Mouse (Mus musculus) embryonic facial prominence, embryonic 10.5 days (tissue): ENCODE data around the gene Sema3a. TPM values are rescaled to one million over a fixed set of nuclear protein-coding genes. Genes with fewer than 3 reads are reported as not detected.
A peak's percentile ranks its signal among the peaks of the same experiment; 100 is the strongest.
"Not testable (repeated sequence)": the region's sequence is repeated elsewhere in the genome, so short reads cannot be mapped to it uniquely, and the experiment has no call there.

ENCODE experiments used
- DNase-seq: peaks from one replicate; pipeline ENCODE4 v3.0.0-alpha.2; 2017; ENCODE audit warnings: low spot score
- H3K27ac ChIP-seq: fragments of 300-500 bp; sonication (generic); replicated peaks from 2 replicates; pipeline ENCODE4 v1.5.1; 2016; ENCODE audit warnings: mild to moderate bottlenecking
- H3K27me3 ChIP-seq: fragments of 300-500 bp; sonication (generic); replicated peaks from 2 replicates; pipeline ENCODE4 v1.6.1; 2016; ENCODE audit warnings: low read depth, mild to moderate bottlenecking; ENCODE audit not compliant: poor library complexity, severe bottlenecking
- H3K36me3 ChIP-seq: fragments of 300-500 bp; sonication (generic); replicated peaks from 2 replicates; pipeline ENCODE4 v1.6.1; 2016; ENCODE audit warnings: mild to moderate bottlenecking, moderate library complexity
- H3K4me1 ChIP-seq: fragments of 300-500 bp; sonication (generic); 2 replicates; pipeline ENCODE4 v1.6.1; 2016
- H3K4me3 ChIP-seq: fragments of 300-500 bp; sonication (generic); 2 replicates; pipeline ENCODE4 v1.5.1; 2016; ENCODE audit warnings: mild to moderate bottlenecking, moderate library complexity
- H3K9me3 ChIP-seq: fragments of 300-500 bp; sonication (generic); 2 replicates; pipeline ENCODE4 v1.6.1; 2016; ENCODE audit warnings: mild to moderate bottlenecking
- WGBS: fragments of 180-500 bp; shearing (Covaris S2); methylation state at CpG from one replicate; pipeline ENCODE4 v1.1.7; 2016; 5-methylcytosine and 5-hydroxymethylcytosine counted together
- polyA plus RNA-seq: library from polyadenylated mRNA; unstranded; fragments of >200 nt; fragmentation: Nextera tagmentation; extraction: Ambion mirVana; gene quantifications from 2 replicates; pipeline ENCODE4 v1.2.1, GENCODE M21; 2016

The Sema3a gene
- polyA plus RNA-seq, 1 experiment from 2014 or later, result 49.6 TPM

DNA sequence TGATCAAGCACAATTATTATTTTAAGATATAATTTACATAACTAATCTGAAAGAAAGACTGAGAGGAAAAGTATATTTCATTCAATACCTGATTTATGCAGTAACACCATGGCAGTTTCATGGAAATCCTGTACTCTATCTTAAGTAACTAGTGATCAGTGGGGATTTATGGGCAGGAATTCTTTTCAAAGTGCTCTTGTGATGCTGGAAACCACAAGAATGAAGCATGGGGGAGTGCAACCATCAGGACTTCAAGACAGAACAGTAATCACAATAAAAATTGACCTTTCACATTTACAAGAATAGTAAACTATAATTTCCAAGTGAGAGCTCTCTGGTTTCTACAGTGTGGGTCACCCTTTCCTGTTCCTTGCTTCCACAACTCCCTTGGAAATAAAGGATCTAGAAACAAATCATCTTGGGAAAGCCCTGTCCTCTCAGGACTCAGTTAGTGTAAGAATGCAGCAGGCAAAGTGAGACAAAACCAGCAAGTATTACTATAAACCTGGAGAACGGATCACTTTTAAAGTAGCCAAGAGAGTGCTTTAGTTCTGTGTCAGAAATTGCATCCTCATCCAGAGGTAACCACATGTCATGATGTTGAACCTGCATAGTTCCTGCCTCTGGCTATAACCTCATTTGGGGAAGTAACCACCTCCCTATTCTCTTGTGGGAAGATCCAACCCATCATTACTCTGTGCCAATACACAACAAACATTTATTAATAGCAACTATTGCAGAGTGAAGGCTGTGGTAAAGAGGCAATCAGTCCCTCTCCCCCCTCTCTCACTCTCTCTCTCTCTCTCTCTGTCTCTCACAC is 335.2 kb downstream of the Sema3a start:
- Histone ChIP-seq H3K4me3 (no peak overlapping the region), H3K27ac (no peak overlapping the region), H3K9me3 (no peaks in the 10 kb centered on the region), H3K4me1 (no peaks in the 10 kb centered on the region), H3K36me3 (peaks cover 18% of the 10 kb centered on the region), H3K27me3 (no peaks in the 10 kb centered on the region)
- 75% methylated on average over 1 of the region's 1 CpGs for WGBS
- no peak for DNase-seq

GRCm38 (mm10) chr5:13468856-13469255 is 343.6 kb downstream of the Sema3a start:
- peaks cover 4% of the 10 kb centered on the region; the same call in 1 of the 2 replicates for H3K36me3 ChIP-seq
- H3K4me1 ChIP-seq, result peaks cover 10% of the 10 kb centered on the region
- no peak overlapping the region for H3K27ac ChIP-seq
- no peak for DNase-seq
- 49% methylated on average over 7 of the region's 7 CpGs for WGBS
- no peaks in the 10 kb centered on the region for H3K27me3 ChIP-seq
- no peak overlapping the region for H3K4me3 ChIP-seq
- no peaks in the 10 kb centered on the region for H3K9me3 ChIP-seq

DNA sequence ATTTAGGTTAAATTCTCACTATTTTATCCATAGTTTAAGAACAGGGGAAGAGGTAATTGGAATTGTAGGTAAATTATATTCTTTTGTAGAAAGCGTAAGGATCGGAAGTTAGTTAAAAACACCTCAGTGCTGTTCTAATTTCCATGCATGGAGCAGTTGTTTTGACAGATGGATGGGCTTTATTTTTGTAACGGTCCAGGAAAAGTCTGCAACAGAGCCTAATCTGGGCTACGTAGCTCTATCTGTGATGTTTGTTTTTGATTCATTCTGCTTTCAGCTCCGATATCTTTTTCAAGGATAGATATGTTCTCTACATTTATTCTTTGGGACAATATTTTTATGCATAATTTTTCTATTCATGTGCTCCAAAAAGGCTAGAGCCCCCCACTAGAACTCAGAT is 344.2 kb downstream of the Sema3a start:
- Histone ChIP-seq H3K4me3 (no peak overlapping the region), H3K27me3 (no peaks in the 10 kb centered on the region), H3K27ac (0 out of 2 replicates have a peak overlapping the region, but pooled peaks have one; percentile 0), H3K4me1 (peaks cover 10% of the 10 kb centered on the region), H3K9me3 (no peaks in the 10 kb centered on the region), H3K36me3 (peaks cover 7% of the 10 kb centered on the region; the same call in 1 of the 2 replicates)
- no peak for DNase-seq
- 59% methylated on average over 5 of the region's 5 CpGs for WGBS

GRCm38 (mm10) chr5:13470057-13470905 is 345.1 kb downstream of the Sema3a start:
- 46% methylated on average over 7 of the region's 7 CpGs for WGBS
- H3K4me1 ChIP-seq, result peaks cover 10% of the 10 kb centered on the region
- 0 out of 2 replicates have a peak overlapping the region, but pooled peaks have one; percentile 0 for H3K27ac ChIP-seq
- DNase-seq, result no peak
- no peak overlapping the region for H3K4me3 ChIP-seq
- H3K27me3 ChIP-seq, result no peaks in the 10 kb centered on the region
- H3K9me3 ChIP-seq, result no peaks in the 10 kb centered on the region
- H3K36me3 ChIP-seq, result peaks cover 11% of the 10 kb centered on the region; the same call in 1 of the 2 replicates

DNA sequence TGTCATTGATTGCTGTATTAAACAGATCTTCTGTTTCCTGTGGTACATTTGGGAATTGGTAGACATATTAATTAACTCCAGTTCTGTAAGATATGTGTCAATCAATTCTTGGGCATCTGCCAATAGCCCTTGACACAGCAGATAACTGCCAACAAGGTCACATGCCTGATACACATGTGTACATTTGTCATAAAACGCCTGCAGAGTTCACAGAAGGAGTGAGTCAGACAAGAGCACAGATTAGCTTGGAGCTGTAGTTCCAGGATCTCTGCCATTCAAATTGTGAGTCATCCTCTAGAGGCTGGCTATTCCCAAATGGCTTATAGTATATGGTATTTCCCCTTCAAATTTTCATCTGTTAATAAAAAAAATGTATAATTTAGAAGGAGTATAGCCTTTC is 352.4 kb downstream of the Sema3a start:
- H3K27ac ChIP-seq, result no peak overlapping the region
- no peak for DNase-seq
- WGBS, result 72% methylated on average over 1 of the region's 1 CpGs

DNA sequence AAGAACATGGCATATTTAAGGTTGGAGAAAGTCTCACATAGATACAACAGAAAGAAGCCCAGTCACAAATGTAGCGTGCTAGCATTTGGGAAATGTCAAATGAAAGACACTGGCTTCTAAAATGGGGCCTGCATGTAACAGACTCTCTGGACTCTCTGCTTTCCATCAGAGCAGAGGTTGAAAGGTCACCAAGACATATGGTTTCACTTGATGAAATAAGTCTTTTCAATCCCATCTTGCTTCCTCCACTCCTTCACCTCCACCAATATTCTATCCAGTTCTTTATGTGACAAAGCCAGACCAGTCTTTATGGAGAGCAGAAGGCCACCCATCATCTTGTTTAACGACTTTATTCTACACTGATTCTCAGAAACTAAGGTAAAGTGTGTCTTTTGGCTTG is 363.5 kb downstream of the Sema3a start:
- H3K4me1 ChIP-seq, result peaks cover 7% of the 10 kb centered on the region; the same call in 1 of the 2 replicates
- DNase-seq, result peak; percentile 29

More for the DNA sequence above, 352.4 kb downstream of the Sema3a start:
- Histone ChIP-seq H3K36me3 (peaks cover 11% of the 10 kb centered on the region; the same call in 1 of the 2 replicates), H3K4me1 (no peaks in the 10 kb centered on the region), H3K9me3 (no peaks in the 10 kb centered on the region), H3K27me3 (no peaks in the 10 kb centered on the region), H3K4me3 (no peak overlapping the region)

DNA sequence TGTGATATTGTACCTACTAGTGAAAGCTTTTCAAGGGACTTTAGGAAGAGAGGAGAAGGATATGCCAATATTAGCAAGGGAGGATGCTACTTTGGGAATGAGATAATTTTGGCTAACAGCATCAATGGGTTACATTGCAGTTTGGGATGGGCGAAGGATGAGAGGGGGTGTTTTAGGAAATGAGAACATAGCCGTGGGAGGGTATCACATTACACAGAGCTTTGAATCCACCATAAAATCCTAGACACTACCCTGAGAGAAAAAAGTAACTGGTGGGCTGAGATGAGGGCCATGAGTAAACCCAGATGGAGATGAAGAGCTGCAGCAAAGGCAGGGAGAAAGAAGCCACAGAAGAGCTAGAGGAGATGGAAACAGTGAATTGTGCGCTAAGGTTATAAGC is 370.8 kb downstream of the Sema3a start:
- WGBS, result 71% methylated on average over 3 of the region's 3 CpGs
- H3K27me3 ChIP-seq, H3K36me3 ChIP-seq, DNase-seq, H3K9me3 ChIP-seq, H3K4me3 ChIP-seq, H3K4me1 ChIP-seq, H3K27ac ChIP-seq: not testable (repeated sequence)

More for the DNA sequence above, 363.5 kb downstream of the Sema3a start:
- H3K27me3 ChIP-seq, result no peaks in the 10 kb centered on the region
- H3K9me3 ChIP-seq, result no peaks in the 10 kb centered on the region
- H3K27ac ChIP-seq, result 0 out of 2 replicates have a peak overlapping the region, but pooled peaks have one; percentile 40
- no peak overlapping the region for H3K4me3 ChIP-seq
- WGBS, result 41% methylated on average over 2 of the region's 2 CpGs
- H3K36me3 ChIP-seq, result no peaks in the 10 kb centered on the region

- 84% methylated on average over 2 of the region's 2 CpGs for WGBS
- Histone ChIP-seq H3K36me3 (no peaks in the 10 kb centered on the region; the same call in 1 of the 2 replicates), H3K4me1 (no peaks in the 10 kb centered on the region), H3K4me3 (no peak overlapping the region), H3K27ac (no peak overlapping the region), H3K27me3 (no peaks in the 10 kb centered on the region), H3K9me3 (no peaks in the 10 kb centered on the region)
- no peak for DNase-seq
Measured at GRCm38 (mm10) chr5:13499835-13500234, 374.6 kb downstream of the Sema3a start.

DNA sequence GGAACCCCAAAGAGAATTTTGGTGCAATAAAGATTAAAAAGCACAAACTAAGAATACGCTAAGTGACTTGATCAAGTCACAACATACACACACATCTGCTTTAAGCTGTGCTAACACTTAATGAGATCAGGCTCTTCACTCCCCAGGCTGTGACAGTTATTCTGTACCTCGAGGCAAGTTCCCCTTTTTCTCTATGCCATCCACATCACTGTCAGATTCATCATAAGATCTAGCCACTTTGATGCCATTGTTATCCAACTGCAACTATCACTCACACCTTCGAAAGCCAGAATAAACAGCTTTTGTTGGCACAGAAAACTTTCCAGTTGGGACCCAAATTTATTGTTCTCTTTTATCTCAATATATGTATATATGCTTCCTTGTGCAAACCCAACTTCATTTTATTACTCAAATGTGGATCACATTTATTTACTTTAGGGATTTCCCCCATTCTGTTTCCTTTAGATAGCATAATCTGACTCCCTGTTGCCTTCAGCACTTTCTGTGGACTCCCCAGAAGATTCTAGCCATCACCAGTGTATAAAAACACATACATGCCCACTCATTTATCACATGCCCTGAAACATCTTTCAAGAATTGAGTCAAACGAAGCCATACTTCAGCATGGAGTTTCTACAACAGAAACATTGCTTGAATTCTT is 380.8 kb downstream of the Sema3a start:
- no peaks in the 10 kb centered on the region for H3K4me1 ChIP-seq
- no peak overlapping the region for H3K27ac ChIP-seq
- WGBS, result 76% methylated on average over 4 of the region's 4 CpGs
- no peaks in the 10 kb centered on the region for H3K9me3 ChIP-seq
- DNase-seq, result no peak
- H3K4me3 ChIP-seq, result no peak overlapping the region
- H3K36me3 ChIP-seq, result no peaks in the 10 kb centered on the region
- H3K27me3 ChIP-seq, result no peaks in the 10 kb centered on the region

GRCm38 (mm10) chr5:13509163-13509562 is 383.9 kb downstream of the Sema3a start:
- H3K4me1 ChIP-seq, result no peaks in the 10 kb centered on the region
- H3K4me3 ChIP-seq, result no peak overlapping the region
- no peak for DNase-seq
- no peak overlapping the region for H3K27ac ChIP-seq
- H3K9me3 ChIP-seq, result no peaks in the 10 kb centered on the region
- H3K36me3 ChIP-seq, result no peaks in the 10 kb centered on the region
- 87% methylated on average over 3 of the region's 3 CpGs for WGBS
- no peaks in the 10 kb centered on the region for H3K27me3 ChIP-seq

DNA sequence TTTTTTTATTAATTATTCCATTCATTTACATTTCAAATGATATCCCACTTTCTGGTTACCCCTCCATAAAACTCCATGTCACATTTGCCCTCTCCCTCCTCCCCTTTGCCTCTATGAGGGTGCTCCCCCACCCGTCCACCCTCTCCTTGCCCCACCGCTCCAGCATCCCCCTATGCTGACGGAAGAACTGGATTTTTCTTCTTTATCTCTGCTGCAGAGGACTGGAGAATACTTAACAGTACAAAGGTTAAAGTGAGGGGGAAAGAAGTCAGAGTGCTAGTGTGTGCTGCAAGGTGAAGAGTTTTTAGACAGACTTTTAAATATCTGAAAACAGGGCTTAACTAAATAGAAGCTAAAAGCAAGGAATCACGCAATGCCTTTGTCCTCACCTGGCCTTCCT is 391.8 kb downstream of the Sema3a start:
- 88% methylated on average over 4 of the region's 4 CpGs for whole genome bisulfite sequencing
- no peaks in the 10 kb centered on the region for H3K27me3 ChIP-seq
- H3K4me3 ChIP-seq, result no peak overlapping the region

GRCm38 (mm10) chr5:13525597-13525996 is 400.4 kb downstream of the Sema3a start:
- Histone ChIP-seq H3K27me3 (no peaks in the 10 kb centered on the region), H3K36me3 (peaks cover 11% of the 10 kb centered on the region), H3K4me1 (peaks cover 35% of the 10 kb centered on the region), H3K4me3 (no peak overlapping the region), H3K27ac (no peak overlapping the region; the same call in 1 of the 2 replicates), H3K9me3 (no peaks in the 10 kb centered on the region)
- DNase-seq, result no peak
- WGBS, result 61% methylated on average over 3 of the region's 3 CpGs

More for the DNA sequence above, 391.8 kb downstream of the Sema3a start:
- Histone ChIP-seq H3K36me3 (peaks cover 4% of the 10 kb centered on the region; the same call in 1 of the 2 replicates), H3K4me1 (no peaks in the 10 kb centered on the region), H3K27ac (no peak overlapping the region), H3K9me3 (no peaks in the 10 kb centered on the region)
- DNase-seq, result no peak
